Mouse (Mus musculus) c-Kit-positive CD71-positive TER-119-negative erythroid progenitor cells, embryonic 14.5 days (primary cell): ENCODE results near the gene Cog4.
A peak's percentile ranks its signal among the peaks of the same experiment; 100 is the strongest.

Experiments used
- DNase-seq: peaks from one replicate; pipeline ENCODE4 v3.0.0-alpha.2; 2013; ENCODE audit warnings: low read depth

Cog4 gene

DNA sequence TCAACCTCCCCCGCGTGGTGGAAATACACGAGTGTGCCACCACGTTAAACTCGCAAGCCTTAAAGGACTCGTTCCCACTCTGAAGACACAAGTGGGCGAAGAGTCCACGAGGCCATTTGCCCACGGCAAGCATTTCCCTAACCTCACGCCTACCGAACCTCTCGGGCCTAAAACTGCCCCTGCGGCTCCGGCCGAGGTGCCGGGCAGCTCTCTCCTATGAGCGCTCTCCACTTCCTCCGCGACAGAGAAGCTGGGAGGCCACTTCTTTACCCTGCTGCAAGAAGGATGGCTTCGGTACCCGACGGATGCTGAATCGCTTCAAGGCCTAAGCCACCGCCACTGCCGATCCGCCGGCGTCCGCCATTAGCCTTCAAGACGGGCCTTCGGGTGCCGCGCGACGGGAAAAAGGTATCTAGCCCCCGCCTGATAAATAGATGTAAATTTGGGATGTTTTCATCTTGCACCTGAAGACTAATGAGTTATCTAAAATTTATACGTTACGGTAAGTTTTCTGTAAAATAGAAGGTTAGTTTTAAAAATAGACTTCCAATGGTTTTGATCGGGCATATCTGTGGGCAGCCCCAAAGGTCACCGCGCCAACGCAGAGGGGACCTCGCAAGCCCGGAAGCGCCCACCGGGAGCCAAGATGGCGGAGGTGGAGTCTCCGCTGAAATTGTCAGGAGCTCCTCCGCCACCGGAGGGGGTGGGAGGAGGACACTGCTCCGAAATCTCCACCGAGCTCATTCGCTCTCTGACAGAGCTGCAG, at the start of gene Cog4, which contains the start of gene Sf3b3:
Cog4 (plus strand) TSS at position 196 of the 766 bp plus-strand sequence.
Sf3b3 (minus strand) TSS at position 383 of the 766 bp plus-strand sequence.
- peak; percentile 84 for DNase-seq

DNA sequence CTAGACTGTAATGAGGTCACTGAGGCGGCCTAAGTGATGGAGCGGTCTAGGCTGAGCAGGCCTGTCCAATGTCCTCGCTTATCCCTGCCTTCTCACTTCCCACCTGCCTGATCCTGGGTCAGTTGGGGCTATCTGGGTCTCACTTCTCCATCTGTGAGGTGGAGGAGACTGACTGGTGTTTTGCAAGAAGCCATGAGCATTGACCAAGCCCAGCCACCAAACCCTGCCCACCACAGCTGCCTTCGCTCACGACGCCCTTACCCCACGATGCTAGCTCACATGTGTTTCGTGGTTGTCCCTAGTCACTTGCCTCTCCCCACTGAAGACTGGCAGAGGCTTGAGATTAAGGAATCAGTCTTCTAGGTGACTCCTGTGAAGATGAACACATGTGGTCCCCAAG, 49.3 kb upstream of the Cog4 start:
- no peak for DNase-seq

DNA sequence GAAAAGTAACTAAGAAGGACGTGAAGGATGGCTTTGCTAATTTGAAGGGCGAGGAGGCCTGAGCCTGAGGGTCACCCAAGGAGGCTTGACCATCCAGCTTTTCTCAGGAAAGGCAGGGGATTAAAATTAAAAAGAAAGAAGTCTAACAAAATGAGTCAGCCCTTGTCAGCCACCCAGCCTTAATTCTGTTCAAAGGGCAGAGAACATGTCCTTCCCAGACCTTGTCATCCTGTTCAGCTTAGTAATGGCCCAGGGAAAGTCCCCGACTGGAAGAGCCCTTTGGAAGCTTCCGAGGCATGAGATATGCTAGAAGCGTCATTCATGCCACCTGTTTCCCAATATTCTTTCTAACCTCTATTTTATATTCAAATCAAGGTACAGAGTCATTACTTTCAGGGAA, 43.4 kb upstream of the Cog4 start:
- no peak for DNase-seq

DNA sequence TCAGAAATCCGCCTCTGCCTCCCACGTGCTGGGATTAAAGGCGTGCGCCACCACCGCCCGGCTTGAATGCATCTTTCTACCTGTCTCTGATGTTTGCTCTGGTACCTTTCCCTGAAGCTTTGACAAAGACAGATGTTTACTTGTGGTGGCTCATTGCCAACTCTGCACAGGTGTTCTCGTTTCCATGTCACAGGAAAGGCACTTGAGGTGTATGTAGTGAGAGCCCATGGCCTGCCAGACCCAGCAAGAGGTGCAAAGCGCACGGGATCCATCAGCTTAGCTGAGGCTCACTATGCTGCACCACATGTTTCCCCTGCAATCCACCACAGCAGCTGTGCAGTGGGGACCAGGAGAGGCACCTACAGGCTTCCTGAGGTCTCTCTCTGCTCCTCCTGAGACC, 42.5 kb upstream of the Cog4 start:
- DNase-seq = no peak

DNA sequence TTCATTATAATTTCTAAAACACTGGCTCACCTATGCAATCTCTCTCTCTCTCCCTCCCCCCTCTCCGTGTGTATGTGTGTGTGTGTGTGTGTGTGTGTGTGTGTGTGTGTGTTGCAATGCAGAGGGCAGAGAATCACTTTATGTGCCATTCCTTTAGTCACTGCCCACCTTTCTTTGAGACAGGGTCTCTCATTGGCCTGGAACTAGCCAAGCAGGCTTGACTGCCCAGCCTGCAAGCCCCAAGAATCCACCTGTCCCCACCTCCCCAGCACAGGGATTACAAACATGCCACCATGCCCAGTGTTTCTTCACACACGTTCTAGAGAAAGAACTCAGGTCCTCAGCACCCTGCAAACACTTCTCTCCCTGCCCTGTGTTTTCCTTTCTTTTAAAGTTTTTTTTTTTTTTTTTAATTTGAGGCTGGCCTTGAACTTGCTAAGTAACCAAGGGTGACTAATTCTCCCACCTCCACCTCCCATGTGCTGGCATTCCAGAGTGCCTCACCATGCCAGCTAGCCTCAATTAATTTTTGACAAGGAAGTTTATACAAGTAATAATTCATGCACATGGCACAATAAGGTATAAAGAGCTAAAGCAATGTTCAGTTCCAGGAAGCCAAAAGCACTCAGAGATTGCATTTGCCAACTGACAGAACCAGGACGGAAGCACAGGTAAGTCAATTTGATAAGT, 41.4 kb upstream of the Cog4 start:
- DNase-seq = no peak

DNA sequence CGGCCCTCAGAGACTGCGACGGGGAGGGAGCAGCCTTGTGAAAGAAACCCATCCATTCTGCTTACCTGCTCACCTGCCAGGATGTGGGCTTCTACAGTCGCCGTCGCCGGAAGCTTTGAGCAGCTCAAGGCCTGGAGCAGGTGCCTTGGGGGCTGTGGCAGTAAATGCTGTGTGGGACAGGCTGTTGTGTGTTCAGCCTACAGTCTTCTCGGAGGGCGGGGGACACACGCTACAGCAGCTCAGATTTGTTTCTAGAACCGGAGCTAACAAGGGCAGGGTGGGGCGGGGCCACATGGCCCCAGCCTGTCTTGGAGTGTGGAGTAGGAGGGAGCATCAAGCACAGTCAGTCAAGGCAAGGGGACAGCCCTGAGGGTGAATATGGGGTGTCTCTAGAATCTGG, 40.7 kb upstream of the Cog4 start, which contains the start of gene Il34:
Il34 (minus strand) TSS at position 256 of the 400 bp plus-strand sequence.
- DNase-seq = no peak

DNA sequence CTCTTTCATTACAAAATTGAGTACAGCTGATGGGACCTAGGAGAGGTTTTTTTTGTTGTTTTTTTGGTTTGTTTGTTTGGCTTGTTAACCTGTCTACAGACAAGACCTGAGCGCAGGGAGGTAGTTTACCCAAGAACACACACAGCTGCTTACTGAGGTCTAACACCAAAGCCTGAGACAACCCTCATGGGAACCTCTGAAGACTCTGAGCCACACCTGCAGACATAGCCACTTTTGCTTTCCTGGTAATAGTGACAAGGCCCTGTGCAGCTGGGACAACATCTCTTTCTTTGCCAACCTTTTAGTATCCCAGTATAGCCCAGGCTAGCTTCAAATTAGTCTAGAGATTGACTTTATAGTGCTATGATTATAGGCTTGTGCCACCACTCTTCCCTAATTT, 40.3 kb upstream of the Cog4 start:
- no peak for DNase-seq

DNA sequence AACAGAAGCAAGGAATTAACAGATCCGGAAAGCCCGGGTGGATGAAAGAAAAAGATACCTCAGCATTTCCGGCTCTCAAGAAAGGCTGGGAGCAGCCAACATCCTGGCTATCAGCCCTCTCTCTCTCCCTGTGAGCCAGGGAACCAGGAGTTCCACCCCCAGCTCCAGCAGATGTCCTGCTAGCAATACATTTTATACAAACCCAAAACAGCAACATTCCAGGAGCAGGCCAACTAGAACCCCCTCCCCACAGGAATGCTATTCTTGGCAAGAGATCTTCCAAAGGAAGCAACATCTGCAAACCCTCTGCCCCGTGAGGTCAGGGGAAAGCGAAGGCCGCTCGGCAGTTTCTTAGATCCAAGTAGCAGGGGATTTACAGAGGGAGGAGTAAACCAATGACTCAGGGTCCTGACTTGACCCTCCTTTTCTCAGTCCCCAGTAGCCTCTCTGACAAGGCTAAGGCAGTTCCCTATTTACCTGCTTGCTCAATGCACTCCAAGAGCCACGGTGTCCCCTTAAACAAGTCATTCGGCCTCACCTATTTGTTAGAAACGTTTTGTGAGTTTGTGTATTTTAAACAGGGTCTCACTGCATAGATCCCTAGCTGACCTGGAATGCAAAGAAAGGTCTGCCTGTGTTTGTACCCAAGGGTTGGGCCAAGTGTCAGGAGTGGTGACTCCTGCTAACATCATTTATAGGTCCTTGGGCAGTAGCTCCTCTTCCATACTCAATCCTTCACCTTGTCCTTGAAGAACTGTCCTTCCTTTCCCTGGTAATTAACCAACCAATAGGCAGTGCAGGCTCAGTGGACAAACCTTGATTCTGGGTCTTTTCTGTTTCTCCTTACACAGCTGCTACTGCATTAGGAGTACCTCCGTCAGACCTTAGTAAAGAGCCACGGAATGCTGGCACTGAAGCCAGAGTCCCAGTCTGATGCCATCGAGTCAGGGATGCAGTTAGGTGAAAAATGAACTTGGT, 37.6 kb upstream of the Cog4 start:
- DNase-seq = no peak

DNA sequence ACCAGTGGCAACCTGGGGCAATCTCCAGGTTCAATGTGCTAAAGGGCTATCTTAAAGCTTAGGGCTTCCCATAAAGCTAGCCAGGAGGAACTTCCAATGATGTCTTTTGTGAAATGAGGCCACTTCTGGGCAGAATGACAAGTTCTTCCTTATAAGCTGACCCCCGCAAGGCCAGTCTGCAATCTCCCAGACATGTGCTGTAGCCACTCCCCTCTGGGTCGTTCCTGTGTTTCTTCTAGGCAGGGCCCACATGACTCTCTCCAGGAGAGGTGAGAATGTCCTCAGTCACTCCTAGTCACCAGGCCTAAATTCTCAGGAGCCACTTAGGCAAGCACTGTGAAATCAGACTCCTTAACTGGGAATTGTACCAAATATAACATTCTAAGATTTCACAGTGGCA, 36.6 kb upstream of the Cog4 start:
- no peak for DNase-seq

DNA sequence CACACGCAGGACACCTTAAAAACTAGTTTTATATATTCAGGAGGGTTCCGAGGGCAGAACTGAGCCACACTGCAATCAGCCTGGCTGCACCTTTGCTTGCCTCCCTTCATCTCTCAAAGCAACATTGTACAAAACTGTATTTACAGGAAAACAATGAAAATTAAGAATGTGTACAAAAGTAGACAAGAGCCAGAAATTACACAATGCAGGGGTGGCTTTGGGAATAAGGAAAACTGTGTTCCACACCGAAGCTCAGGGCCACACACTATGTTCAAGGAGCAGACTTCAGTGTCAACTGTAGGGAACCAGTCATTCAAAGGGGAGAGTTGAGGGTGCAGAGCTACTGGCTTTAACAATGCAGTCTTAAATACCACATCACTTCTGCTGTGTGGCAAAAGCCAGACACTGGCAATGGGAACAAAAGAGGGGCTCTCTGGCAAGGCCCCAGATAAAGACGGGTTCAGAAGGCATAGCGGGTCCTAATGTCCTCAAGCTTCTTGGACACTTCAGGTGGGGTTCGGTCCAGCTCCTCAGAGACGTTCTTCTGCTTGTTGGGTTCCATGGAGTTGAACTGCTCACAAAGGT, 35.8 kb upstream of the Cog4 start:
- DNase-seq = no peak

DNA sequence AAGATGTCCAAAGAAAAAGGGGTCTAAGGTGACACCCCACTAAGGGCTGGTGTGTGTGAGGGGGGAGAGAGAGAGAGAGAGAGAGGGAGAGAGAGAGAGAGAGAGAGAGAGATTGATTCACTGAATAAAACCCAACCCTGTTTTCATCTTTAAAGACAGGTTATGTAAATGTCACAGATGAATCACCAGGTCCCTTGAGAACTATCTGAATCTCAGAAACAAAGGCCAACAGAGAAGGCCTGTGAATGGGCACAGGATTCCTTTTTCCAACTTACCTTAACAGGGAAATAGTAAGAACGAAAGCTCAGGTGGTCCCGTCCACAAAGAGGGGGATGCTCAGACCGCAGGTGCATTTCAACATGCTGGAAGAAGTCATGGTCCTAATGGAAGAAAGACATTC, 35.3 kb upstream of the Cog4 start:
- DNase-seq = no peak

DNA sequence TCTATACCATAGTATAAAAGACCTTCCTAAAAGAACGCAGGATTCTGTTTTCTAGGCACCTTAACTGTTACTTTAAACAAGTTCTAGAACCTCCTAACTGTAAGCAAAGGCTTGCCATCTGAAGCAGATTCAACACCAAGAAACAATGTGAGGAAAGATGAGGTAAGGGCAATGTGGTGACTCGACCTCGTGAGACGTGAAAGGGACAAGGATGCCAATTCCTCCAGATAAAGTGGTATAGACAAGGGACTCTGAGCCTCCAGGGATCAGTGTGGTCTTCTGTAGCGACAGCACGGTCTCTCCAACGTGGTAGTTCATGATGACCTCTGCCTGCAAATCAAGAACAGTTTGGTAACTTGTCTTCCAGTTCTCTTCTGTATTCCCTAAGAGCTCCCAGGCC, 34.6 kb upstream of the Cog4 start:
- no peak for DNase-seq

DNA sequence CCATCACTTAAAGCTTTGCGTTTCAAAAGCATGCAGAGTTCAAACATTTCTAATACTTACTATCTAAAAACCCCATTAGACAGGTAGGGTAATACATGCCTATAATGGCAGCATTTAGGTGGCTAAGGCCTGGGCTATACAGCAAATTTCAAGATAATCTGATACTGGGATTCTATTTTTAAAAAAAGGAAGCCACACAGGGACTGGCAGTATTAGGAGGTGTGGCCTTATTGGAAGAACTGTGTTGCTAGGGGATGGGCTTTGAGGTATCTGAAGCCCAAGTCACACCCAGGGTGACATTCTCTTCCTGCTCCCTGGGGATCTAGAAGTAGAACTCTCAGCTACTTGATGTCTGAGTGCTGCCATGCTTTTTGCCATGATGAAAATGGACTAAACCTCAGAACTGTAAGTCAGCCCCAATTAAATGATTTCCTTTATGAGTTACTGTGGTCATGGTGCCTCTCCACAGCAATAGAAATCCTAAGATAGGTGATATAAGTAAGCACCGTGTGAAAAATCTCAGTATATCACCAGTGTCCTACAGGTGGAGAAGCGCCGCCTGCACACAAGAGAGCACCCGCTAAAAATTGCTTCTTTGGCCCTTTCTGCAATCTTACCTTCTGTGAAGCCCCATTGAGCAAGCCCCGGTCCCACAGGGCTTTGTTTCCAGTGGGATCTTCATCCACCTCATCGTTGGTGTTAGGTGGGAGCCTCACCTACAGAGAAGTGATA, 33.9 kb upstream of the Cog4 start:
- no peak for DNase-seq

DNA sequence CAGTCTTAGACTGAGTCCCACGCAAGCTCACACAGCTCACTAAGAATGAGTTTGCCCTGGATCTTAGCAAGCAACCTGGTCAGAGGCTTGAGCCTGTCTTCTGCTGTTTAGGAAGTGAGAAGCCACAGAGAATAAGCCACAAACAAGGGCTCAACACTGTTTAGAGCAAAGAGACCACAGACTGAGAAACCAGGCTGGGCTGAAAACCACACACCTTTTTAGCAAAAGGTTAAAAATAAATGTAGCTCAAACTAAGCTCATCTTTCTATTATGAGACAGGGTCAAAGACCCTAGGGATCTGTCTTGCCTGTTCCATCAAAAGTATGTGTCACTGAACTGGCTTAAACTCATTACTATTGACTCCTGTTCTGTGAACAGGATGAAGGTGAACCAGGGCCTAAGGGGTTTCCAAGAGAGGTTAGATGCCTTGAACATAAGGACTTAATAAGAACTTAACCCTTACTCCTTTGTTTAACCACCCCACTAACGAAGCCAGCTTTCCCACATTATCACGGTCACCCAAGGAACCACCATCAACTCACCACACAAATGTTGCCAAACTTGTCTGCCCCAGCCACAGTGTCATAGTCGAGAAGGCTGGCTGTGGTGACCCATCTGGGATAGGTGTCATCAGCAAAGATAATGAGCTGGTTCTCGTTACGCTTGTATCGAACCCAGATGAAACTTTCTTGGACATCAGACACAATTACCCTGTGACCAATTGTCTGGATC, 33.2 kb upstream of the Cog4 start:
- DNase-seq = no peak

DNA sequence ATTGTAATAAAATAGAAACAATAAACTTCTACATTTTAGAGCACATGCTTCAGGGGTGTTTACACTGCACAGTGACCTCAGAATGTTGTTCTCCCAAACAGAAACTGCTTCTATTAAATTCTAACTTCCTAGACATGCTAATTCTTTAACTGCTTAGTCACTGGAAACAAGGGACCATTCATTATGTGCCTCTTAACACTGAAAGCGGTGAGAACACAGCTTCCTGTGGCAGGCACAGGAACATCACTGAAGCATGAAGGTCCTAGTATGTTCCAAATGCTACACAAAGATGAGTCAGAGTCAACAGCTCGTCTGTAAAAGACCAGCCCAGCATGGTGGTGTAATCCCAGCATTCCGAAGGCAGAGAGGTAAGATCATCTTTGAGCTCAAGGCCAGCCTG, 31.1 kb upstream of the Cog4 start:
- DNase-seq = no peak

DNA sequence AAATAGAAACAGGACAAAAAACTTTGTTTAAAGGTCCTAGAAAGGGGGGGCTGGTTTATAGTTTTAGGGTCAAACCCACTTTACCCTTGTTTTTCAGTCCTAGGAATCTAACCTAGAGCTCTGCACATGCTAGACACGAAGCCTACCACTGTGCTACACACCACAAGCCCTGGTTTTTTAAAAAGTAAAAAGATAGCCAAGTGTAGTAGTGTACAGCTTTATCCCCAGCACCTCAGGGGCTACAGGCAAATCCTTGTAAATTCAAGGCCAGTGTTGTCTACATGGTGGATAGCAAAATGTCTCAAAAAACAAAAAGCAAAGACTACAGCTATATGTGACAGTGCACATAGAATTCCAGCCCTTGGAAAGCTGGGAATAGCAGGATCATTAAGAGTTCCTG, 29.4 kb upstream of the Cog4 start:
- DNase-seq = no peak

DNA sequence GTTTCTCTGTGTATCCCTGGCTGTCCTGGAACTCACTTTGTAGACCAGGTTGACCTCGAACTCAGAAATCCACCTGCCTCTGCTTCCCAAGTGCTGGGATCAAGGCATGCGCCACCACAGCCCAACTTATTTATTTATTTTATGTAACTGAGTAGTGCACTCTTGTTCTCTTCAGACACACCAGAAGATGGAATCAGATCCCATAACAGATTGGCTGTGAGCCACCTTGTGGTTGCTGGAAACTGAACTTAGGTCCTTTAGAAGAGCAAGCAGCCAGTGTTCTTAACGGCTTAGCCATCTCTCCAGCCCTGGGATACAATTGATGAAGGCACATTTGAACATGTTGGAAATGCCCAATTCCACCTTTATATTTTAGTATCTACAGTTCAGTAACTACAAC, 27.8 kb upstream of the Cog4 start:
- DNase-seq = no peak

DNA sequence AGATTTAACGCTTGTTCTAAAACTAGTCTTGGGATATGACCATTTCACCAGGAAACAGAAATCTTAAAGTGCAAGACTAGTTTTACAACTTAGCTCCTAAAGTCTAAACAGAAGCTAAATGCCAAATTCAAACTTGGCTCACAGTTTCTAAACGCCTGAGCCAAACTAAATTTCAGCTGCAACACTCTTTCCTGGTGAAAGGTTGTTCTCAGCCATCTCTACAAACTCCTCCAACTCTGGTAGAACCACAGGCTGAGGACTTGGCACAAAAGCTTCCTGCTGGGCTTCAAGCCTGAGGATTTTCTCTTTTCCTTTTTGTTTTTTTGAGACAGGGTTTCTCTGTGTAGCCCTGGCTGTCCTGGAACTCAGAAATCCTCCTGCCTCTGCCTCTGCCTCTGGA, 26.1 kb upstream of the Cog4 start:
- no peak for DNase-seq

DNA sequence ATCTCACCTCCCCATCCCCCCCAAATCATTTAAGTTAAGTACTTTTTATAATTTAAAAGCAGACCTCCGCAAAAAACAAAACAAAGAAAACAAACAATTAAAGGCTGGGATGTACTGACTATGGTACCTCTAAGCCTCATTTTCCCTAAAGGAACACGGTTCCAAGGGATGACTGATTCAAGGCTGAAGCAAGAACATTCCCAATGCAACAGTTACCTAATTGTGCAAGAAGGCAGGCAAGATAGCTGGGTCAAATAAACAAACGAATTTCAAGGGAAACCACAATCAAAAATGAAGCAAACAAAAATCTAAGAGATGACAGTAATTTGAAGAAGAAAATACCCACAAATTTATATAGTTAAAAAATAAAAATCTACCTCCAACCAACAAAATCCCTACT, 24.4 kb upstream of the Cog4 start:
- no peak for DNase-seq

DNA sequence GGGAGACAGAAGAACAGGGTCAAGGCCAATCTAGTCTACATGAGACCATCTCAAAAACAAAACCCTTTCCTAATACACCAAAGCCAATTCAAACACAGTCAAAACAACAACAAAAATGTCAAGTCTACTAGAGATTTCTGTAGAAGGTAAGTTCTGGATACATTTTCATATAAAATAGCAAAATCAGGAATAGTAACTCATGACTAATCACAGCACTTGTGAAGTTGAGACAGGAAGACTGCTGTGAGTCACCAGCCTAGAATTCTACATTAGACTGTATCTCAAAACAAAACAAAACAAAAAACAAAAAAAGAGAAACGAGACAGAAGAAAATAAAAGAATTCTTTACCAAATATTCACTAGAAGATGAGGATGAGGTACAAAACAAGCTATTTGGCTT, 21.5 kb upstream of the Cog4 start:
- no peak for DNase-seq

DNA sequence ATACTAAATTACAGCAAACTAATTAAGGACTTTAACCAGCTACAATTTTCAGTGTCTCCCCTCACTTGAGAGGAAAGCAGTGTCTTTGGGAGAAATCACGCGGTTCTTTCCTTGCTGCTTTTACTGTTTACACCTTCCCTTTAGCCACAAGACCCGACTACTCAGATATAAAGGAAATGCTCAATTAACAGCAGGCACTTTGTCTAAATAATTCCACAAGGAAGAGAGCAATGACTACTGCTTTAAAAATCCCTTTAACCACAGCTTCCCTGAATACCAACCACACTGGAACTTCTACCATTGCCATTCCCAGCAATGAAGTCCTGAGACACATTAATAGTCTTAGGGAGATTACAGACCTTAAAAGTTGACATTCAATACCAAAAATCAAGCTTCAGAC, 17.9 kb upstream of the Cog4 start:
- DNase-seq = no peak
